12 mouse cellular contexts compared by ENCODE assay signal in genomic region chr6:91201881-91202341, GRCm38 (mm10). TPM values are rescaled to one million over a fixed set of nuclear protein-coding genes. Genes with fewer than 3 reads are reported as not detected.
DNase-seq lines count a peak whose midpoint lies in the region; ATAC-seq and TF ChIP-seq lines count a peak whose summit lies in the region.
"Had no signal": no experiment of that assay in that cellular context is flagged by ENCODE, and none has a peak within 500 bp of the region (broad histone marks: within the 10 kb centered on the region; RNA-seq: fewer than 3 reads in every experiment).

No protein-coding gene starts in this region.

- no peak overlapping the region for H3K4me3 ChIP-seq in embryonic fibroblast, embryonic 13.5 days (ENCODE audit: insufficient read depth, low read length)
- no peak overlapping the region for H3K4me3 ChIP-seq in heart, embryonic 12.5 days
- H3K4me3 ChIP-seq: forebrain, embryonic 13.5 days had no signal

- H3K4me2 ChIP-seq in heart, embryonic 12.5 days: no peak overlapping the region
- H3K4me2 ChIP-seq: forebrain, embryonic 13.5 days; lung, embryonic 14.5 days had no signal

- ATAC-seq in heart, embryonic 12.5 days (ENCODE audit: insufficient number of reproducible peaks, low FRiP score): no peak

- H3K9me3 ChIP-seq in heart, embryonic 12.5 days (replicated peaks): no peaks in the 10 kb centered on the region
- H3K9me3 ChIP-seq: forebrain, embryonic 13.5 days had no signal

- peak; percentile 32; the same call in 1 of the 2 replicates for TF ChIP-seq POLR2A in embryonic fibroblast, embryonic 13.5 days (IDR thresholded peaks at IDR 0.05; ENCODE audit: low read depth, low read length)

- peak overlapping the region; percentile 99 for H3K27ac ChIP-seq in embryonic fibroblast, embryonic 13.5 days (ENCODE audit: insufficient read depth, low read length)
- H3K27ac ChIP-seq in heart, embryonic 12.5 days (ENCODE audit: poor library complexity, severe bottlenecking): peak overlapping the region; percentile 34

- H3K9ac ChIP-seq in heart, embryonic 12.5 days: no peak overlapping the region
- H3K9ac ChIP-seq: forebrain, embryonic 13.5 days; lung, embryonic 14.5 days had no signal

- H3K4me1 ChIP-seq in embryonic fibroblast, embryonic 13.5 days (ENCODE audit: control insufficient read depth, insufficient read depth, low read length): peaks cover 29% of the 10 kb centered on the region
- peaks cover 36% of the 10 kb centered on the region for H3K4me1 ChIP-seq in heart, embryonic 12.5 days (replicated peaks)

- H3K36me3 ChIP-seq in heart, embryonic 12.5 days: no peaks in the 10 kb centered on the region

- H3K27me3 ChIP-seq in heart, embryonic 12.5 days (replicated peaks): peaks cover 24% of the 10 kb centered on the region

- no peak for TF ChIP-seq CTCF in embryonic fibroblast, embryonic 13.5 days (IDR thresholded peaks at IDR 0.05; ENCODE audit: borderline replicate concordance, insufficient read depth, low read length)

- peak; percentile 46 for DNase-seq in ovary, adult 18-20 months (ENCODE audit: low spot score)
- no peak for DNase-seq in ovary, postnatal 10 days (ENCODE audit: low spot score)
- peak; percentile 76 for DNase-seq in skeletal muscle tissue, adult 2 months (ENCODE audit: low read depth, low spot score)
- DNase-seq in kidney, postnatal 14 days: no peak
- no peak for DNase-seq in embryo, embryonic 10.5 days (ENCODE audit: low spot score)
- DNase-seq: cerebellum, adult 18-20 months; layer of hippocampus, adult 9-11 months; lung, embryonic 14.5 days; right cerebral cortex, postnatal 4 days had no signal

- 55% methylated on average over 8 of the region's 8 CpGs for WGBS in heart, embryonic 12.5 days

RNA-seq across cellular contexts. Expression of gene Fbln2, which starts 10.3 kb away (rescaled TPM):
- polyA plus RNA-seq in embryonic fibroblast, embryonic 13.5 days (2011; ENCODE audit: insufficient read length, low read depth, missing spikeins): 1,102 and 1,873 TPM in 2 replicates
- 210 and 213 TPM in 2 replicates for polyA plus RNA-seq in heart, embryonic 12.5 days (2016; fragmentation: Nextera tagmentation; extraction: Ambion mirVana)

RNA-seq across cellular contexts. Expression of gene Hdac11, which starts 45.4 kb away (rescaled TPM):
- polyA plus RNA-seq in embryonic fibroblast, embryonic 13.5 days (2011; ENCODE audit: insufficient read length, low read depth, missing spikeins): 5.4 TPM in 2 replicates
- 8.8 and 9.0 TPM in 2 replicates for polyA plus RNA-seq in heart, embryonic 12.5 days (2016; fragmentation: Nextera tagmentation; extraction: Ambion mirVana)

Comparison
In these comparisons a context has a peak if more than half of its experiments do, and no peak if none do; other contexts are left out.
1. DNase-seq: peak in ovary, adult 18-20 months (single experiment) and skeletal muscle tissue, adult 2 months (single experiment); none in ovary, postnatal 10 days (single experiment), kidney, postnatal 14 days (single experiment) and embryo, embryonic 10.5 days (single experiment).